Mouse (Mus musculus): ENCODE results near the gene Dmrtb1.

- no peak for TF ChIP-seq CTCF (IDR thresholded peaks at IDR 0.05 in 2 of 3, conservative IDR thresholded peaks at IDR 0.05 in 1 of 3; ENCODE audit: control insufficient read depth in 1 of 3, insufficient read depth in 1 of 3, low read depth in 2 of 3, low read length in 3 of 3, poor library complexity in 1 of 3, severe bottlenecking in 1 of 3)
- no peak for TF ChIP-seq CHD1 (IDR thresholded peaks at IDR 0.05; ENCODE audit: low read depth, low read length)
- no peak for TF ChIP-seq EP300 (IDR thresholded peaks at IDR 0.05; ENCODE audit: low read depth in 1 of 2, low read length in 2 of 2)
- no peak for TF ChIP-seq USF2 (IDR thresholded peaks at IDR 0.05; ENCODE audit: borderline replicate concordance in 1 of 2, insufficient read depth in 1 of 2, low read depth in 1 of 2, low read length in 2 of 2)
- TF ChIP-seq POLR2AphosphoS2 (IDR thresholded peaks at IDR 0.05; ENCODE audit: low read length): no peak
- TF ChIP-seq ZMIZ1 (IDR thresholded peaks at IDR 0.05; ENCODE audit: low read depth, low read length): no peak
- TF ChIP-seq NELFE (IDR thresholded peaks at IDR 0.05; ENCODE audit: low read depth, low read length): no peak
These were observed 33.0 kb downstream of the Dmrtb1 start for GRCm38 (mm10) chr4:107651021-107651496.
